Mouse (Mus musculus) bone marrow, adult 2 months (tissue): ENCODE results near the gene Ptbp3. TPM values are rescaled to one million over a fixed set of nuclear protein-coding genes. Genes with fewer than 3 reads are reported as not detected.
"Not testable (repeated sequence)": the region's sequence is repeated elsewhere in the genome, so short reads cannot be mapped to it uniquely, and the experiment has no call there.

Source experiments
- H3K27ac ChIP-seq: fragments of 200-500 bp; 2 replicates; pipeline ENCODE4 v1.5.1; 2012; ENCODE audit warnings: low read depth, mild to moderate bottlenecking, control low read depth, inconsistent platforms, low read length; ENCODE audit not compliant: control insufficient read depth, poor library complexity, insufficient read depth
- H3K4me1 ChIP-seq: fragments of 200-500 bp; 2 replicates; pipeline ENCODE4 v1.6.1; 2011; ENCODE audit warnings: low read length; ENCODE audit not compliant: control insufficient read depth, insufficient read depth
- H3K4me3 ChIP-seq: fragments of 200-500 bp; replicated peaks from 2 replicates; pipeline ENCODE3; 2011; ENCODE audit warnings: mild to moderate bottlenecking, low read depth, low read length, control low read depth; ENCODE audit not compliant: control insufficient read depth
- CTCF ChIP-seq: fragments of 200-500 bp; IDR thresholded peaks from 2 replicates; pipeline ENCODE4 v1.5.1; 2011; ENCODE audit warnings: low read length, control low read depth; ENCODE audit not compliant: control insufficient read depth, insufficient read depth
- POLR2A ChIP-seq: fragments of 200-500 bp; IDR thresholded peaks from 2 replicates; pipeline ENCODE4 v1.6.1; 2011; ENCODE audit warnings: low read depth, mild to moderate bottlenecking, control low read depth, low read length, borderline replicate concordance; ENCODE audit not compliant: control insufficient read depth
- WGBS: fragments of 180-500 bp; shearing (Covaris S2); methylation state at CpG from one replicate; pipeline ENCODE4 v1.1.7; 2018; 5-methylcytosine and 5-hydroxymethylcytosine counted together
- polyA plus RNA-seq: library from polyadenylated mRNA; stranded (reverse); fragments of >200 nt; gene quantifications from 2 replicates; pipeline ENCODE4 v1.2.4, GENCODE M21; 2011; ENCODE audit warnings: low replicate concordance; ENCODE audit not compliant: missing spikeins, insufficient read depth, insufficient read length

The Ptbp3 gene
- polyA plus RNA-seq, 1 experiment = 50.7 TPM

DNA sequence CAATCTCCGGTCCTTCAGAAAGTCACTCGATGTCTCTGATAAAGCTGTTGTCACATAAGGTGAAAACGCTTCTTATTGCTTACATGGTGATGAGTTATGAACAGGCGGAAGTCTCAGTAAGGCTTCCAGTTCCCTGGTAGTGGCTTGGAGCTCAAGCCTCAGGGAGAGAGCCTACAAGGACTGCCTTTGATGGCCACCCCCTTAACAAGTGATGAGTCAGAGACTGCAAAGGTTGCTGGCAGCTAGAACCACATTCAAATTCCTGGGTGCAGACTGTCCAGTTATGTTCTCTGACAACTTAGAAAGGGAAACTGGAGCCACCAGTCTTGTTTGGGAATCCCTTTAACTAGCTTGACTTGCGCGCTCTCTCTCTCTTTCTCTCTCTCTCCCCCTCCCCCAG is 11.0 kb upstream of the Ptbp3 start:
- Histone ChIP-seq H3K4me1 (no peaks in the 10 kb centered on the region; the same call in 1 of the 2 replicates), H3K27ac (no peak overlapping the region), H3K4me3 (no peak overlapping the region)
- 95% methylated on average over 6 of the region's 6 CpGs for WGBS
- TF ChIP-seq CTCF (no peak), POLR2A (no peak)

DNA sequence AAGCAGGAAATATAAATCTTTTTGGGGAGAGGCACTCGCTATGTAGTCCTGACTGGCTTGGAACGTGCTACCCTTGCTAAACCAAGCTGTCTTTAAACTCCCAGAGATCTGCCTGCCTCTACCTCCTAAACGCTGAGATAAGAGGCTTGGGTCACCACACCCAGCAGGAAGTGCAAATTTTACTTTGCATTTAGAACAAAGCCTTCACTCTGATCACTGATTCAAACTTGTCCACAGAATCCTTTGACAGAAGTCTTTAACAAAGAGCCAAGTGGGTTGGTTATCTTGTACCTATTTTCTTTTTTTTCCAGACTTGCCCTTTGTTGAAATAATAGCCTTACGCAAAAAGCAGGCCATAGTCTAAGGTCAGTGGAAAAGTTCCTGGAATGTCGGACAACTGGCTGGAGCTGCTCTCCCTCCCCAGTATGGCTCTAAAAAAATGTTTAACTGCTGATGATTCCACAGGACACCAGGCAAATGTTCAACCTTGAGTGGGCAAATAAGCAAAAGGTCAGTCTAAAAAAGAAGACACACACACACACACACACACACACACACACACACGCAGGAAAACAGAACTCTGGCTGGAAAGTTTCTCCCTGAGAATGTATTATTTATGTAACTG is 9.0 kb upstream of the Ptbp3 start:
- WGBS = 71% methylated on average over 6 of the region's 6 CpGs
- TF ChIP-seq POLR2A (no peak), CTCF (no peak)
- Histone ChIP-seq H3K27ac (no peak overlapping the region), H3K4me3 (no peak overlapping the region), H3K4me1 (no peaks in the 10 kb centered on the region; the same call in 1 of the 2 replicates)

DNA sequence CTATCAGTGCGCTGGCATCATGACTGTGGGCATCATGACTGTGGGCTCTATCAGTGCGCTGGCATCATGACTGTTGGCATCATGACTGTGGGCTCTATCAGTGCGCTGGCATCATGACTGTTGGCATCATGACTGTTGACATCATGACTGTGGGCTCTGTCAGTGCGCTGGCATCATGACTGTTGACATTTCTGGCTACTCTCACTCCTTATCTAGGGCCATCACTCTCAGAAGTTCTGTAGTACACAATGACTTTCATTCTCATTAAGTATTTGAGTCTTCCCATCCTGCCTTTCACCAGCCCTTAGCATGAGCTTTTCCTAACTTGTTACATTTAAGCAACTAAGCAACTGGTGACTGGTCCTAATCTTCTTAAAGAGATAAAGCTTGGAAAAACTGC is 8.2 kb upstream of the Ptbp3 start:
- not testable (repeated sequence) for H3K4me3 ChIP-seq, H3K27ac ChIP-seq, H3K4me1 ChIP-seq
- WGBS = 91% methylated on average over 4 of the region's 4 CpGs

DNA sequence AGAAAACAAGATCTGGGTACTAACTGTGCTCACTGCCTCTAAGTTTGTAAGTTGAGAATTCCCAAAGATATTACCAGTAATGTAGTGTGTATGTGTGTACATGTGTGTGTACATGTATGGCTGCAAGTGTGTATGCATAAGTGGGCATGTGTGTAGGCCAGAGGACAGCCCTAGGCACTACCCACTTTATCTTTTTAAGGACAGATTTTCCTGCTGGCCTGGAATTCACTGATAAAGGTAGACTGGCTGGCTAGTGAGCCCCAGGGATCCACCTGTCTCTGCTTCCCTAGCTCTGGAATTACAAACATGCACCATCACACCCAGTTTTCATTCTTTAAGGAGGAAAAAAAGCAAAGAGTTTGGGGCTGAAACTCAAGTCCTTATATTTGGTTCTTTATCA is 6.0 kb upstream of the Ptbp3 start:
- no peaks in the 10 kb centered on the region; the same call in 1 of the 2 replicates for H3K4me1 ChIP-seq
- H3K4me3 ChIP-seq = no peak overlapping the region
- H3K27ac ChIP-seq = no peak overlapping the region
- no peak for TF ChIP-seq POLR2A
- TF ChIP-seq CTCF = no peak

DNA sequence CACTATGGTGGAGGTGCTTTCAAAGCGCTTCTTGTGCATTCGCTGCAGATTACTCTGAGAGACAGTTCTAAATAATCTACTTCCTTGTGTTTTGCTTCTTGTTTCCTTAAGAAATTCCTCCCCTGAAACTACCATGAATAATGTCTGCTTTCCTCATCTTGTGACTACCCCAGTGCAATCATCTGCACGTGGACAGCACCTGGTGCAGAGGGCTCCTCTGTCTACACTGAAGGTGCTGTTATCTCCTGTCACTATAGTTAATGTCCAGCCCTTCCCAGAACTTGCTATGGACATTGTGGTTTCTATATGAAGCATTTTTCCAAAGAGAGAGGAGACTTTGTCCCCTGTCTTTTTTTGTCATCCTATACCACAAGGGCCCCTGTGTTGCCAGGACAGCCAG is 4.4 kb upstream of the Ptbp3 start:
- TF ChIP-seq POLR2A = no peak
- TF ChIP-seq CTCF = no peak
- Histone ChIP-seq H3K27ac (no peak overlapping the region), H3K4me1 (no peaks in the 10 kb centered on the region; the same call in 1 of the 2 replicates), H3K4me3 (no peak overlapping the region)
- WGBS = 64% methylated on average over 3 of the region's 3 CpGs

DNA sequence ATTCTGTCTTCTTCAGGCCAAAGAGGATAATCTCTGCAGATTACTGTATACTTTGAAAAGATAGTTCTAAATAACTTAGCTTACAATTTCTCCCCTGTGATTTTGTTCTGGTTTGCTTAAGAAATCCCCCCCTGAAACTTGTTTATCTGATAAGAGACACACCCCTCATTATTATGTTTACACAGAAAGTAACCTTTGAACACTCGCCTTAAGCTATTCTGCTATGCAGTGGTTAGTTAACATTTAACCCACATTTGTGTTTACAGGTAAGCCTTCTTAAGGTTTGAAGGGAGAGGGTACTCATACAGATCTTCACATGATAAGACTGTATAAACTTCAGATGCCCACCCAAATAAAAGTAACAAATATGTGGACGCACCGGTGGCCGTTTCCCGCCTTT is 3.7 kb upstream of the Ptbp3 start:
- H3K4me3 ChIP-seq = no peak overlapping the region
- no peaks in the 10 kb centered on the region; the same call in 1 of the 2 replicates for H3K4me1 ChIP-seq
- TF ChIP-seq POLR2A (no peak), CTCF (no peak)
- no peak overlapping the region for H3K27ac ChIP-seq
- WGBS = 93% methylated on average over 5 of the region's 5 CpGs

DNA sequence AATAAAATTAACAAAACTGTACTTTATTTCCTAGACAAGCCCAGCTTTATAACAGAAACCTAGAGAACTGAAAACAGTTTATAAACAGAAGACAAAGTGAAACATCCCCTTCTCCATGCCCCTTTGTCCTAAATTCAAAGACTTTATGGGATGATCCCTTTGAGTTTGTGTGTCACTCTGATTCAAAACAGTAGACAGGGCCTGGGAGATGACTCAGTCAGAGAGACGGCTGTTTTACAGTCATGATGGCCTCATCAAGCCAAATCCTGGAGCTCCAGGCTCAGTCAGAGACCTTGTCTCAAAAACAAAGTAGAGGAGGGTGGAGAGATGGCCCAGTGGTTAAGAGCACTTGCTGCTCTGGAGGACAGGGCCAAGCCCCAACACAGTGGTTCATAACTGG is 2.7 kb upstream of the Ptbp3 start:
- TF ChIP-seq POLR2A = no peak
- TF ChIP-seq CTCF = no peak
- Histone ChIP-seq H3K27ac (no peak overlapping the region), H3K4me1 (no peaks in the 10 kb centered on the region; the same call in 1 of the 2 replicates), H3K4me3 (no peak overlapping the region)
- WGBS = 90% methylated on average over 1 of the region's 1 CpGs

DNA sequence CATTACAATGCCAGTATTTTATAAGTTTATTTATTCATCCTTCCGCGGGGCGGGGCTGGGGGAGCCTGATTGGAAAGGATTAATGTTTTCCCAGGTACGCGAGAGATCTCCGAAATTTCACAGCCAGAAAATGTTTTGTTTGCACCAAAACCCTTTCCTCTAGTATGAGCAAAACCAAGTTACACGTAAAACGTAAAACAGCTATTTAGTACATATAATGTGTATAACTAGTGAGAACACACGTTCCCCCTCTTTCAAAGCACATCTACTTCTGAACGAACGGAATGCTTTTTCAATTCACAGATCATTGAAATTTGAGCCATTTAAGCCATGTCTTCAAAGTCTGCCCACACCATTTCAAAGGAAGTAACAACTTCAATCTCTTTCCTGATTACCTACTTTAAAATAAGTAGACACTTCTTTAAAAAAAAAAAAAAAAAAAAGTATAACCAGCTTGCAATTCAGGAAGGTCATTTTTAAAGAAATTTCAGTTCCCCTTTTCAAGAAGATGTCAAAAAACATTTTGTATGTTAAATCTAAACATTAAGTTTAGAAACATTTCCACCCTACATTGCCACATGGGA is 905 bp upstream of the Ptbp3 start:
- TF ChIP-seq CTCF (no peak), POLR2A (no peak)
- H3K4me1 ChIP-seq = no peaks in the 10 kb centered on the region; the same call in 1 of the 2 replicates
- H3K4me3 ChIP-seq = peak overlapping the region; percentile 80
- H3K27ac ChIP-seq = peak overlapping the region; percentile 90; the same call in 1 of the 2 replicates
- WGBS = 1% methylated on average over 11 of the region's 11 CpGs

DNA sequence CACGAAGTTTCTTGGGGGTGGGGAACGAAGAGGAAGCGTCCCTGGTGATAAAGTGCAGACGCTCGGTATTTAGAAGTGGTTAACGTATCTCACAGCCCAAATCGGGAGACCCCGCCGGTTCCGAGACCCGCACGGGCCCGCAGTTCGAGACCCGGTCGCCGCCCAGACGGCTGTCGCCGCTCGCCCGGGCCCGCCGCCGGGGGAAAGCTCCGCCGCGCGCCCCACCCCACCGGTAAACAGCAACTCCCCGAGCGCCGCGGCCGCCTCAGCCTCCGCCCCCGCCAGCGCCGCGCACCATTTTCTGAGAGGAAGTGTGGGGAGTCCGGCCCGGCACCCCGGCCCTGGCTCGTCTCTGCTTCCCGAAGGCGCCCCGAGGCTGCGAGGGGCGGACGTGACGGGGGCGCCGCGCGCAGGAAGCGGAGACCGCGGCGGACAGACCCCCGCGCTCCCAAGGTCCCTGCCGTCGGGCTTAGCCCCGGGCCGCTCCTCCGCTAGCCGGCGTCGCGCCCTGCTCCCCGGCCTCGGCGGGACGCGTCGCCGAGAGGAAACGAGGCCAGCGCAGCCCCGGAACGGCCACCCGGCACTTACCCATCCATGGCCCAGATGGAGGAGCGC is 497 bp downstream of the Ptbp3 start:
- H3K27ac ChIP-seq = peak overlapping the region; percentile 100
- H3K4me1 ChIP-seq = no peaks in the 10 kb centered on the region; the same call in 1 of the 2 replicates
- TF ChIP-seq POLR2A = no peak
- no peak for TF ChIP-seq CTCF
- H3K4me3 ChIP-seq = peak overlapping the region; percentile 87
- WGBS = under 1% methylated on average over 83 of the region's 83 CpGs
